Mouse (Mus musculus) bone marrow macrophage, adult 2 months (primary cell): ENCODE measurements around the gene U2af2.

ENCODE experiments used
- CTCF ChIP-seq: IDR thresholded peaks from 2 replicates; pipeline ENCODE4 v1.5.1; 2012; ENCODE audit warnings: low read depth, mild to moderate bottlenecking, low read length, moderate library complexity
- POLR2A ChIP-seq: IDR thresholded peaks from 2 replicates; pipeline ENCODE4 v1.6.1; 2012; ENCODE audit warnings: mild to moderate bottlenecking, low read depth, low read length, borderline replicate concordance

GRCm38 (mm10) chr7:5108272-5108671, 46.3 kb downstream of the U2af2 start:
- TF ChIP-seq POLR2A (no peak), CTCF (no peak)
